Mouse (Mus musculus) T-helper 1 cell (primary cell): Measurements from ENCODE around the gene Srd5a1.
"Not testable (repeated sequence)": the region's sequence is repeated elsewhere in the genome, so short reads cannot be mapped to it uniquely, and the experiment has no call there.

Experiments
- in situ Hi-C: fragments of 300-600 bp; cut with MboI, MseI; formaldehyde crosslinking; loops from one replicate; pipeline ENCODE4 v1.15.1; 2025; ENCODE audit warnings: high pct_unique_total_duplicates

Gene Srd5a1

DNA sequence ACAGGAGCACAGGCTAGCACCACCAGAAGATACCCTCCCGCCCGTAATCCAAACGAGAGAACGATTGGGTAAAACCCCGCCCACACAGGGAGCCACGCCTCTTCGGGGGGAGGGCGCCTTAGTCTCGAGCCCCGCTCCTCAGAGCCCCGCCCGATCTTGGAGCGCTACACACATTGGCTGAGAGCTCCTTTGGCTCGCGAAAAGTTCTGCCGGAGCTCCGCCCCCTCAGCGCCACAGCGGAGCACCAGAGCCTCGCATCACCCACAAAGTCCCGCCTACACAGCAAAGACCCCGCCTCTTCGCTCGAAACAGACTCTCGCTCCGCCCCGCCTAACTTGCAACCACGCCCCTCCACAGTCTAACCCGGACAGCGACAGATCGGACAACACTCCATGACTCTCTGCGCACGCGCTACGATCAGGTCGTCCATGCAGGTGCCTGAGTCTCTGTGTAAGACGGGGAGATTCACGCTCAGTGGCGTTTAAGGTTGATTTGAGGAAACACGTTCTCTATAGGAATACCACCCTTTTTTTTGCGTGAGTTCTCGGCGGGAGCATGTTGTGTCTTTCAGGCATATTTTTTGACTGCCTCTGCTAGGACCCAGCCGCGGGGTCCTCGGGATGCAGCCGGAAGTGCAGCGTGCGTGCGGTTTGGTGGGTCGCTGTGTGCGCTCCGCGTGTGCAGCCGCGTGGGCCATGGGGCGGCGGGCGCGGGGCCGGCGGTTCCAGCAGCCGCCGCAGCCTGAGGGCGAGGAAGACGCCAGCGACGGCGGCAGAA is at the start of gene Srd5a1:
Gene Srd5a1, minus strand, starts transcription at position 45 of the 777 bp plus-strand sequence.
- in situ Hi-C loops, result loop anchor here (10.0 kb wide), 1 partner anchor 1027 kb away; the partner anchor contains the start of genes Fastkd3 and Mtrr

DNA sequence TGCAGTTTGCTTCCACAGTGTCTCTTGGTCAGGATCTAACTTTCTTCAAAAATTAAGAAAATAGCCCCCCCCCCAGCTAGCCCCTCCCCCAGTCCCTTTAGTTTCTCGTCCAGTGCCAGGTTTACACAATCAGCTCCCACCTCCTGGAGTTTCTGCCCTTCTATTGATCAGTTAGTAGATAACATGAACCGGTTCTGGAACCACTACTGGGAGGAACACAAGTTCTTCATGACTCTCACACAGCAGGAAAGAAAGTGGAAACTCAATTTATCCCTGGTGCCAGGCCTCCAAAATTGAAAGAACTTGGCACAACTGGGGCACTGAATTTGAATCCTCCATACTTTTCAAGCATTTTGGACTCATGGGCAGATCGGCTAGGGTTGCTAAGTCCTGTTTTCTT is 43.3 kb upstream of the Srd5a1 start:
- in situ Hi-C loops, result loop anchor here (25.0 kb wide), 1 partner anchor 642 kb away; no protein-coding TSS in a partner anchor

DNA sequence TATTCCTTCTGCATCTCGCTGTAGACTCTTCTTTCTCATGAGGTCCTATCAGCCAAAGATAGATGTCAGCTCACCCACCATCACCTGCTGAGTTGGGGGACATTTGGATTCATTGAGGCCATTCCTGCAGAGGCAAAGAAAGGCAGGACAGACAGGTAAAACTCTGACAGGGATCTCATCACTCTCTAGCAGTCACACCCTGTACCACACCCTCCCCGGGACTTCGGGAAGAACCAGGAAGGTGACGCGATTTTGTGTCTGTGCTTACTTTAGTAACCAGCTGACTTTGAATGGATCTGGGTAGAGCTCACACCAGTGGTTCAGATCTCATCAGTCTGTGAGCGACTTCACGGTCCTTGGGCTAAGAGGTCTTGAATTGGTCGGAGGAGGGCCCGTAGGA is 35.2 kb upstream of the Srd5a1 start:
- in situ Hi-C loops, result no loop called here

DNA sequence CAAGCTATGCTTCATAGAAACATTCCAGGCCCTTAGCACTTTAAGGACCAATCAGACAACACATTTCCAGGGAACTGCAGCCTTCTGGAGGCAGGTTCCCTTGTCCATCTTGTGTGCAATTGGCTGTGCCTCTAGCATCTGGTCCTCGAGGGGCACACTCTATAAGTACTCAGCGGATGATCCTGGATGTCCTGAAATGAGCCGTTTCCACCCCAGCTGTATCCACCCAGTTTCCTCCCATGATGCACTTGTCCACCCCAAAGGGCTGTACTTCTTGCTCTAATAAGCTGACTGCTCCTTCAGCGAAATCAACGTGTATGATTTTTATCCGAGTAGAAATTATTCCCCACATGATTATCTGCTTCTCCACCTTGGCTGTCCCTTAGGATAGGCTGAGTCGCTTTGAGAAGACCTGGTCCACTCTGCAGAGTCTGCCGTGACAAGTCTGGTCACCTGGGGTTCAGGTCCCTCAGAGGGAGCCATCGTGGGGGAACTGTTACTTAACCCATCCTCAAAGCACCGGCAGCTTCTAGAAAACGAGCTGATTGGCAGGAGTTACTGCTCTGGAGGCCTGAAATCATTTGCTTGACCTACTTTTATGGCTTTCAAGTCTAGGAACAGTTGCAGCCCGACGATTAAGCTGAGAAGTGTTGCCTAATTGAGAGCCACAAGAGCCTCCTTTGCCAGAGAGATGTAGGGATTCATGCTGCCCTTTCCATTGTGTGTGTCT is 34.6 kb upstream of the Srd5a1 start:
- in situ Hi-C loops, result no loop called here

DNA sequence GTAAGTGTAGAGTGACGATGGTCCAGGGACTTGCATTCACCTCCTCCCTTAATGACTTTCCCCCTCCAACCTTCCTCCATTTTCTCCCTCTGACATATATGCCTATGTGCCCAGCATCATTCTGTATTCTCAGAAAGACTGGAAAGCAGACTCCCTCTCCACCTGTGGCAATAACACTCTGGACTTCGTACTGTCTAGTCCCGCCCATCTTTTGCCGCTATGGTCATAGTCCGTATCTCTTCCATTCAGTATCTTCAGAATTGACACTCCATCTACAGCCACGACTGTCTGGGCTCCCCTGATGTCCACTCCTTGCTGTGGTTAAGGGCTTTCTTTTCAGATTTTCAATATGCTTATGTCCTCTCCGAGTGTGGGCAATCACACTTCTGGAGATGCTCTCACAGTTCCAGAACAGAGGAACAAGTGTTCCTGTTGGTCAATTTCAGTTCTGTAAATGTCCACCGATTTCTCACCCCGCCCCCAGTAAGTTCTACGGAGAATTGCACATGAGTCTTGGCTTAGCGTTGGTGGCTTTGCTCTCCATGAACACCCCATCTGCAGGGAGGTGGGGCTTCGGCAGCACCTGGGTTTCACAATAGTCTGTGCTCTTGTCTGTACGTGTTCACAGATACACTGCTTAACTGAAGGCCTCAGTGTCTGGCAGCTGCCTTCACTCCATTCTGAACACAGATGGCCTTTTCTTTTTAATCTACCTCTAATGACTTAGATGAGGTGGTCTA is 33.4 kb upstream of the Srd5a1 start:
- in situ Hi-C loops, result no loop called here

DNA sequence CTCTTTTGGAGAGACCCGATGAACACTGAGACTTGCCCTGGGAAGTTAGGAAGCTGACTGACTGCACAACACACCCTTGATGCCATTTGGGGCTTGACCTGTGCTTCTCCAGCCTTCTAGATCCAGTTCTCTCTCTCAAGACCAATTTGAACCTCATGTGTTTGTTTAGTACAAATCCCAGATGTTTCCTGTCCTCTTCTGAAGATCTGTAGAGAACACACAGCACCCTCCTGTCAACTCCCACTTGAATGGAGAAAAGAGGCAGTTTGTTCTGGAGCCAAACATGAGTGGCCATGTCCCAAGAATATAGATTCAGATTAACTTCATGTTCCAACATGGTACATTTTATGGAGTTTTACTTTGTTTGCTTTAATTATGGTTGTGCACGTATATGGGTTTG is 32.7 kb upstream of the Srd5a1 start:
- in situ Hi-C loops, result no loop called here

DNA sequence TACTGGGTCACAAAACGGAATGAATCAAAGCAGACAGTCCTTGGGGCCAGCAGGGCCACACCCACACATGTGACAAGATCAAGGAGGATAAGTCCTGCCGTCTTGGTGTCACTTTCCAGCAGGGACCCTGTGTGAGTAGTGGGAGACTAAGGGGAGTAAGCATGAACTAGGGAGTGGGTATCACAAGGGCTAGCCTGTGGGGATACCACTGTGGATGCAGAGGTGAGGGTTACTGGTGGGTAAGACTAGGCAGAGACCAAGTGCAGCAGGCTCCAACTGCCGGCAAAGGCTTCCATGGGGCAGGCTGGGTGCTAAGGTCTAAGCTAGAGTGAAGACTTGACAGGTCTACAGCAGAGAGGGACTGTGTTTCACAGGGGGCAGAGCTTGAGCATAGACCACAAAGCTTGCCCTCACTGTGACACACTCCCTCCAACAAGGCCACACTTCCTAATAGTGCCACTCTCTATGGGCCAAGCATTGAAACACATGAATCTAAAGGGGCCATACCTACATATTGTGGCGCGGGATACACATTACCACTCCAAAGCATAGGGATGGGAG is 31.5 kb upstream of the Srd5a1 start:
- in situ Hi-C loops, result no loop called here

DNA sequence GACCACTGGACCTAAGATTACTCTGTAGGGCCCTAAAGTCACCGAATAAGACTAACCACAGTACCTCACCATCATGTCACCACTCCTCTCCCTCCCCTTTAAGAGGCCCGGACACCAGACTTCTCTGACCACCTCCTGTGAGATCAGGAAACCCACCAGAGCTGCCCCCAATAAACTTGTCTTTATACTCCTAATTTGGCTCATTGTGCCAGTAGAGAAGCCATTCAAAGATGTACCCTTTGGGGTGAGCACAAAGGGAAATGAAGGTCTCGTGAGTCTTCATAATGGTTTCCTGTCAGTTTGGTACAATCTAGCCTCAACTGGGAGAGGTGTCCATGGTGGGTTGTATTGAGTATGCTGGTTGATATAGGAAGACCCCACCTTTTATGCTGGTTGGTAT is 29.8 kb upstream of the Srd5a1 start:
- in situ Hi-C loops, result no loop called here

DNA sequence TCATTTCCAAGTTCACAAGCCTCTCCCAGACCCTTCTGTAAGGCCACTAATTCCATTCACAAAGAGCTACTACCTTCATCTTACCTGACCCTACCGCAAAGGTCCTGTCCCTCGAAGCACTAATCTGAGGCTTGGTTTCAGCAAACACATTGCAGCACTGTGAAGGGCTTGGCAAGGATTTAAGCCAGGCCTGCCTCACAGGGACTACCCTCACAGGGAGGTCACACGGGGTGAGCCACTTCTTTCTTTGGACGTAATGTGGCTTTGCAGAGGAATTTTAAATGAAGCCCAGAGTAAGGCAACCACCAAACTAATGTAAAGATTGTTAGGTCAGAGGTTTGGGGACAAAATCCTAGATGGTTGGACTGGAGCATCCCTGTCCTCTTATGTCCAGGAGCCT is 29.3 kb upstream of the Srd5a1 start:
- in situ Hi-C loops, result no loop called here

DNA sequence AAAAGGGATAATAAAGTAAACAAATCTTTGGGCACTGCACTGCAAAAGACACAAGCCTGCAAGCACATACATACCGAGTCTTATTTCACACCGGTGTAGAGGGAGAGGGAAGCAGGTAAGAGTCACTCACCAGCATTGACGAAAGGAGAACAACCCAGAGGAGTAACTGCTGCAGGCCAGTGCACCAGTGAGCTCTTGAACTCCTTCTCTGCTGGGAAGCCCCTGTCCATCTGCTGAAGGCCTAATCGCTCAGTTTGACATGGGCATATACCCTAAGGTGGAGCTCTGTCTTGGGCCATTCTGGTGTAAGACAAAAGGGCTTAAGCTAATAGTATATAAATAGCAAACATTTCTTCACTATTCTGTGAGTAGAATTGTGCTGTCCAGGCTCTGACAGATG is 28.9 kb upstream of the Srd5a1 start:
- in situ Hi-C loops, result no loop called here

DNA sequence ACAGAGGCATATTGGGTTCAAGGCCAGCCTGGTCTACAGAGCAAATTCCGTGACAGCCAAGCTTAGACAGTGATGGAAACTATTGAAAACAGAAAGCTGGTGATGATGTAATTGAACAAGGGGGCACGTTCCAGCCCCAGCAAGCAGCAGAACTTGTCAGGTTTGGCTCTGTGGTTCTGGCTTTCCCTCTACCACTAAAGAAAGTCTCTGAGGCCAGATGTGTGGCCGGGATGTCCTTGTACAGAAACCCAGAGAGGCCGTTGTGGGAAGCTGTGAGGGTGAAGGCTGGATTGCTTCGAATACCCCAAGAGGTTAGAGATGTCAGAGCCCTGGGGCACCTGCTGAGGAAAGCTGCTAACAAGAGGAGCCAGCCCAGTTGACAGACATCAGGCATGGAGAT is 28.0 kb upstream of the Srd5a1 start:
- in situ Hi-C loops, result no loop called here

DNA sequence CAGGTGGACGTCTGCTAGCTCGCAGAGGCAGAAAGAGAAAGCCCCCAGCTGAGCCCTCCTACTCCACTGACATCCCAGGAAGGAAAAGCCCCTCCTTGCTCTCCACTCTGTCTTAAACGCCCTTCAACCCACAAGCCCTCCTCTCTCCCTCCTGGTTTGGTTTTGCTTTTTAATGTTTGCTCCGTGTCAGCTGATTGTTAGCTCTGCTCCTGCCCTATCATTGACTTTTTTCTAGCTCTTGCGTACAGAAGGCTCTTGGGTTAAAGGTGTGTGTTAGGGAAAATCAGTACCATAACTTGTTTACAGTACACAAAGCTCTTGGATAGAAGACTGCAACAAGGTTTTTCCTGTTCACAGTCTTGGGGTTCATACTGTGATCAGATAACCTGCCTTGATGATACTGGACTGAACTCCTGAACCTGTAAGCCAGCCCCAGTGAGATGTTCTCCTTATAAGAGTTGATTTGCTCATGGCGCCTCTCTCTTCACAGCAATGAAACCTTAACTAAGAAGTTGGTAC is 26.9 kb upstream of the Srd5a1 start:
- in situ Hi-C loops, result no loop called here

DNA sequence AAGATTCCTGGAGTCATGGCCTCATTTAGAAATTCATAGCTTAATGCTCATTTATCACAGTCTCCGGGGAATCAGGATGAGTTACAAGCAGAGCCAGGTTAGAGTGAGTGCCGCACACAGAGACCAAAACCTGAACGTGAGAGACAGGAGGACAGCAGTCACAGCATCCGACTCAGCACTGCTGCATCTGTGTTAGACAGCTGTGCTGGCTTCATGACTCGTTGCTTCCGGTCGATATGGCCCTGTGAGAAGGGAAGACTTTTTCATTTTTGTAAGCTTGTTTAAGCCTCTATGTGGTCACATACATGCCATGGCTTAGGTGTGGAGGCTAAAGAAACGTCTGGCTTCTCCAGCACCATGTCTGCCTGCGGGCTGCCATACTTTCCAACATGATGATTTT is 26.4 kb upstream of the Srd5a1 start:
- in situ Hi-C loops, result no loop called here

DNA sequence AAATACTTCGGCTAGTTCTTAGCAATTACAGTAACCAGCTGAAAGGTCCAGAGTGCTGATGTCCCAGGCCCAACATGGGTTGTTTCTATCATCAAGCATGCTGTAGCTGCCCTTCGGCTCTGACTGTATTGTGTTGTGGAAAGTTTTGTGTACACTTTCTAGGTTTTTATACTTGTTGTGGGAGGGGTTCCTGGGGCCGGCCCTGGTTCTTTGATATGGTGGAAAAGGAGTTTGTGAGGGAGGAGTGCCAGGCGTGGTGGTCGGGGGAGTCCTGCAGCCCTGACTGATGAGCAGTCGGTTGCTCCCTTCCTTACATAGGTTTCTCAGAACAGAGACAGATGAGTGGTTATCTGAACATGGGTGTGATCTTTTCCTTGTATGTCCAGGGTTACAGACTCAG is 25.6 kb upstream of the Srd5a1 start:
- in situ Hi-C loops, result no loop called here

DNA sequence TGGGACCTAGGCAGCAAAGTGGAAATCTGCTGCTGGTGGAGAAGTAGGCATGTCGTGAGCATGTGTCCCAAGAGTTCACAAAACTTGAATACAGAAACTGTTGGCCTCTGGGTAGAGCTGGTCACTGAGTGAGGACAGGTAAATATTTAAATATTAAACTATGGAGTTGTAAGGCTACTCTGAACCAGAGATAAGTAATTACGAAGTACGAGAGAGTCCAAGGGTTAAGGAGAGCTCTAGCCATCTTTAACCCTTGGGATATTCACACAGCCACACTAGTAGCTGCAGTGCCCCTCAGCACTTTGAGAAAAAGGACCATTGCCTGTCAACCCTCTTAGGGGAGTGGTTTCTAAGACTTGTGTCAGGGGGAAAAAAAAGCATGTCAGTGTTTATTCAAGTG is 25.1 kb upstream of the Srd5a1 start:
- in situ Hi-C loops, result no loop called here

DNA sequence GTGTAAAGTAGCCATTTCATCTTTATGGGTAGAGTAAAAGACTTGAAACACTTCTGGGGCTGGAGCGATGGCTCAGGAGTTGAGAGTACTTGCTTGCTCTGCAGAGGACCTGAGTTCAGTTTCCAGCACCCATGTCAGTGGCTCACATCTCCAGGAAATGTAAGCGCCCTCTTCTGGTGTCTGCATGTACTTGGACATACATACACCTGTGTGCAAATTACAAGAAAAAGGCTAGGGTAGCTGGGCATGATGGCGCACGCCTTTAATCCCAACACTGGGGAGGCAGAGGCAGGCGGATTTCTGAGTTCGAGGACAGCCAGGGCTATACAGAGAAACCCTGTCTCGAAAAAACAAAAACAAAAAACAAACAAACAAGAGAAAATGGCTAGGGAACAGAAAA is 24.6 kb upstream of the Srd5a1 start:
- in situ Hi-C loops, result not testable (repeated sequence)

DNA sequence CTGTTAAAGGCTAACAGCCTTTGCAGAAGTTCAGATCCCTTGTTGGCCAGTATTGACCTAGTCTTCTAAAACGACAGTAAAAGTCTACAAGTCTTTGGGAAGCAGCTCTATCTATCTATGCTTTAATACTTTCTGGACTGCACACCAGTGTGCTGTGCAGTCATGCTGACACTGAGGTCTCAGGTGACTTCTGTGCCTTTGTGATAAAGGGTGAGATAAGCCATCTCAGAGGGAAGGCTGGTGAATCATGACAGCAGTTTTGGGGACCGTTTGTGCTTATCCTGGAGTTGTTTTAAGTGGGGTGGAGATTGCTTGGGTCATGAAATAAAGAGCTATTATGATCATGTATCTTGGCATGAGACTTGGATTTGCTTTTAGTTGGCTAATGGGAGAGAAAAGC is 22.7 kb upstream of the Srd5a1 start:
- in situ Hi-C loops, result no loop called here

DNA sequence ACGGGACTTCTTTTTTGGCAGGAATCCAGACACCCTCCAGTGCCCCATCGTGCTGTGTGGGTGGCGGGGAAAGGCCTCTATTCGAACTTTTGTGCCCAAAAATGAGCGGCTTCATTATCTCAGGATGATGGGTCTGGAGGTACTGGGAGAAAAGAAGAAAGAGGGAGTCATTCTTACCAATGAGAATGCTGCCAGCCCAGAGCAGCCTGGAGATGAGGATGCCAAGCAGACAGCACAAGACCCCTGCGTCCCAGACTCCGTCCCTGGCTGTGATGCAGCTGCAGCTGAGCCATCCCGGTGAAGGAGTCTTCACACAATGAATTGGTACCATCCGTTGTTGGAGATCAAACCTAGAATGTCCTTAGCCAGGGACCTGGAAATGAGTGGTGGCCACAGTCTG is 22.3 kb upstream of the Srd5a1 start:
- in situ Hi-C loops, result no loop called here

DNA sequence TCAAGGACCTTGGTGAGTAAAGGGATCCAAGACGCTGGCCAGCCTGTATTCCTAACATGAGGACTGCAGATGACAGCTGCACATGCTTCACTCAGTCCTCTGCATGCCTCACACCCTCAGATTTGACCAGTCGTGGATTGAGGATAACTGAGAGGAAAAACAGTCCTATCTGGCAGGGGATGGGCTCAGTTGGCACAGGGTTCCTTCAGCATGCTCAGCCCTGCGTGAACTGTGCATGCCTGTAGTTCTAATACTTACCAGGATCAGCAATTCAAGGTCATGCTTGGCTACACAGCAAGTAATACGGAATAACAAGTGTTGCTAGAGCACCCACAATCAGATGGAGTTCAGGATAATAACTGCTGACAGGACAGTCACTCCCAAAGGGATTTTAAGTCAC is 20.4 kb upstream of the Srd5a1 start:
- in situ Hi-C loops, result no loop called here

DNA sequence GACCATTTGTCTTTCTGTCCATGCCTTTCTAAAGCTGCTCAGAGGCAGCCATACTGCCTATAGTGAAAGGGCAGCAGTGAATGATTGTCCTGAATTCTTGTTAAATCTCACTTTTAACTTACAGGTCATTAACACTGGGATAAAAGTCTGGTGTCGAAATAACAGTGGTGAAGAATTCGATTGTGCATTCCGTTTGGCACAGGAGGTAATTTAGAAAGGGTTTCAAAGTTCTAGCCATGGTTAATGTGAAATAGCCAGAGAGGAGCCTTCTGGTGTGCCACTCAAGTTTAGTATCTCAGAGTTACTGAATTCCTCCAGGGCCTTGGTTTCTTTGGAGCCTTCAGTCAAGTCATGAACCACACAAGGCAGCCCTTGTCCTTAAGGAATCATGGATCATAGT is 19.9 kb upstream of the Srd5a1 start:
- in situ Hi-C loops, result no loop called here

DNA sequence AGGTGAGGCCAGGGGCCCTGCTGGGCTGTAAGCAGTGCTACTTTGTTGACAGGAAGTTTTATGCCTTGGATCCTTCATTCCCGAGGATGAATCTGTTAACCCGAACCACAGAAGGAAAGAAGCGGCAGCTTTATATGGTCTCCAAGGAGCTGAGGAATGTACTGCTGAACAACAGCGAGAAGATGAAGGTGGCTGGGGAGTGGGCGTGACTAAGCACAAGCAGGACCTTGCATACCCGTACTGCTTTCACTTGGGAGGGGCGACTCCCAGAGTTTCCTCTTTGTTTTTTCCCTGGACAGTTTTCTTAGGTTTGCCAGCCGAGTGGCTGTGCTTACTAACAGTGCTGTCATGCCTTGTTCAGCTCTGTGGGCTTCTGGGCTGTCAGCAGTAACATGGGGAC is 19.3 kb upstream of the Srd5a1 start:
- in situ Hi-C loops, result no loop called here

DNA sequence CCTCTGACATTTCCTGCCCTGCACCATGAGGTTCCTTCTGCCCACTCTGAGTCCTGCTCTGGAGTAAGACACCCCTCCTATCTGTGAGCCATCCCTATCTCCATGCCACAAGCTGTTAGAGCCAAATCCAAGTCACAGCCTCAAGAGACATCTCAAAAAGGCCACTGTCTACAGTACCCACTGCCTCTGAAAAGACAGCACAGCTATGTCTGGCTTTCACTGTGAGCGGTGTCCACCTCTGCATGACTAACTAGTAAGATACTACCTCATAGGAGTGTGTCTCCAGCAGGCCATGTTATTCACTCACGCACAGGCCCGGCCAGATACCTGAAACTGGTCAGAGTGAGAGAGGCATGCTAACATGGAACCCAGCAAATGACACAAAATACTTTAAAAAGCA is 16.7 kb upstream of the Srd5a1 start:
- in situ Hi-C loops, result no loop called here
